Mouse (Mus musculus): ENCODE data around the gene Fgf22. TPM values are rescaled to one million over a fixed set of nuclear protein-coding genes. Genes with fewer than 3 reads are reported as not detected.
"Not testable (repeated sequence)": the region's sequence is repeated elsewhere in the genome, so short reads cannot be mapped to it uniquely, and the experiment has no call there.

The Fgf22 gene
- total and polyA plus RNA-seq, 3 experiments, result 0.44 TPM; not detected in 2

GRCm38 (mm10) chr10:79745898-79746773, 8.7 kb upstream of the Fgf22 start, which contains the start of gene Polrmt:
Gene Polrmt, minus strand, starts transcription at chr10:79746581.
- Histone ChIP-seq H3K4me1 (ENCODE audit: insufficient read depth, low read depth, low read length) (peaks cover 32% of the 10 kb centered on the region), H3K36me3 (replicated peaks) (peaks cover 43% of the 10 kb centered on the region), H3K9me3 (replicated peaks) (no peaks in the 10 kb centered on the region), H3K27me3 (ENCODE audit: insufficient read depth, low read length) (no peaks in the 10 kb centered on the region), H3K4me3 (ENCODE audit: low read depth, low read length) (peak within 1 kb of the TSS; percentile 74)
- ATAC-seq (ENCODE audit: extremely low read depth, insufficient number of reproducible peaks, low FRiP score, poor library complexity, severe bottlenecking) (peak; percentile 96), DNase-seq (ENCODE audit: low spot score) (peak; percentile 95)
- TF ChIP-seq TAL1 (conservative IDR thresholded peaks at IDR 0.05; ENCODE audit: low read depth, low read length) (no peak), POLR2AphosphoS5 (IDR thresholded peaks at IDR 0.05; ENCODE audit: insufficient replicate concordance, low read depth, low read length) (no peak), GATA1 (IDR thresholded peaks at IDR 0.05; ENCODE audit: borderline replicate concordance, low read length) (no peak), CTCF (IDR thresholded peaks at IDR 0.05; ENCODE audit: low read depth, low read length) (no peak), GATA2 (IDR thresholded peaks at IDR 0.05; ENCODE audit: borderline replicate concordance, low read depth, low read length) (no peak)

GRCm38 (mm10) chr10:79746774-79747151, 8.1 kb upstream of the Fgf22 start:
- no peak for DNase-seq (ENCODE audit: low spot score)
- ATAC-seq (ENCODE audit: extremely low read depth, insufficient number of reproducible peaks, low FRiP score, poor library complexity, severe bottlenecking), result no peak
- H3K36me3 ChIP-seq (replicated peaks), result peaks cover 37% of the 10 kb centered on the region
- no peaks in the 10 kb centered on the region for H3K9me3 ChIP-seq (replicated peaks)
- H3K4me3 ChIP-seq (ENCODE audit: low read depth, low read length), result peak overlapping the region; percentile 74; the same call in 1 of the 2 replicates
- no peak for TF ChIP-seq TAL1 (conservative IDR thresholded peaks at IDR 0.05; ENCODE audit: low read depth, low read length)
- TF ChIP-seq GATA1 (IDR thresholded peaks at IDR 0.05; ENCODE audit: borderline replicate concordance, low read length), result no peak
- TF ChIP-seq GATA2 (IDR thresholded peaks at IDR 0.05; ENCODE audit: borderline replicate concordance, low read depth, low read length), result no peak
- no peak for TF ChIP-seq CTCF (IDR thresholded peaks at IDR 0.05; ENCODE audit: low read depth, low read length)
- TF ChIP-seq POLR2AphosphoS5 (IDR thresholded peaks at IDR 0.05; ENCODE audit: insufficient replicate concordance, low read depth, low read length), result no peak
- H3K4me1 ChIP-seq (ENCODE audit: insufficient read depth, low read depth, low read length), result peaks cover 32% of the 10 kb centered on the region
- H3K27me3 ChIP-seq (ENCODE audit: insufficient read depth, low read length), result peaks cover 4% of the 10 kb centered on the region

DNA sequence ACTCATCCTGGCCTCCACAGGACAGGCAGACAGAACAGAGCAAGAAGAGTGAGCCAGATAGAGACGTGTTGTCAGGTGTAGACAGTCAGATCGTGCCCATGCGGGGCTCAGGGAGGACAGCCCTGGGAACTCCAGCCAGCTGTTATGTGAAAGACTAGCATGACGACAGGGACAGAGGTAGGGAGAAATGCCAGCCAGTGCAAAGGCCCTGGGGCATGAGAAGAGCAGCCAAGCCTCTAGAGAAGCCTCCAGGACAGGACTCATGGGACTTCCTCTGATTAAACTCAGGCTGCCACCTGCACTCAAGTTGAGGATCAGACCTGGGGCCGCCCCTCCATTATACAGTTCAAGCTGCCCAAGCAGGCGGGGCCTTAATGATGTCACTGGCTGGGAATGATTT, 6.4 kb upstream of the Fgf22 start:
- H3K27me3 ChIP-seq (ENCODE audit: insufficient read depth, low read length), result peaks cover 7% of the 10 kb centered on the region
- peaks cover 20% of the 10 kb centered on the region for H3K36me3 ChIP-seq (replicated peaks)
- TF ChIP-seq POLR2AphosphoS5 (IDR thresholded peaks at IDR 0.05; ENCODE audit: insufficient replicate concordance, low read depth, low read length) (no peak), GATA2 (IDR thresholded peaks at IDR 0.05; ENCODE audit: borderline replicate concordance, low read depth, low read length) (no peak), CTCF (IDR thresholded peaks at IDR 0.05; ENCODE audit: low read depth, low read length) (no peak), GATA1 (IDR thresholded peaks at IDR 0.05; ENCODE audit: borderline replicate concordance, low read length) (no peak), TAL1 (conservative IDR thresholded peaks at IDR 0.05; ENCODE audit: low read depth, low read length) (no peak)
- no peak overlapping the region for H3K4me3 ChIP-seq (ENCODE audit: low read depth, low read length)
- DNase-seq (ENCODE audit: low spot score) (no peak), ATAC-seq (ENCODE audit: extremely low read depth, insufficient number of reproducible peaks, low FRiP score, poor library complexity, severe bottlenecking) (no peak)
- H3K4me1 ChIP-seq (ENCODE audit: insufficient read depth, low read depth, low read length), result peaks cover 32% of the 10 kb centered on the region
- H3K9me3 ChIP-seq (replicated peaks), result no peaks in the 10 kb centered on the region

DNA sequence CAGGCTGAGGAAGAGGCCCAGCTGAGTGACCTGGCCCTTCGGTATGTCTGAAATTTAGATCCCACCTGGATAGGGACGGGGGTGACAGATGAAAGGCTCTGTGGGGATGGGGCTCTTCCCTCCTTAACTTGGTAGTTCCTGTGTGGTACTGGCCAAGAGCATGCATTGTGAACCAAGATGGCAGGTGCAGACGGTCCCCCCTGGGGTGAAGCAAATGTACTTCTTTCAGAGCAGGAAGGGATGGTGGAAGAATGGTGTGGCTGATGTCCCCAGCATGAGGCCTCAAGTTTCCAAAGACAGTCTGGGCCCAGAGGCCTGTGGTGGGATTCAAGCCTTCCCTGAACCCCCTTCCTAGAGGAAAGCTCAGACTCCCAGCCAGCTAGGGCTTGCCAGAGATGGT, 978 bp downstream of the Fgf22 start:
- Histone ChIP-seq H3K9me3 (replicated peaks) (0 out of 2 replicates have a peak, but pooled peaks cover 3% of the 10 kb centered on the region), H3K27me3 (ENCODE audit: insufficient read depth, low read length) (peaks cover 11% of the 10 kb centered on the region), H3K36me3 (replicated peaks) (peaks cover 57% of the 10 kb centered on the region), H3K4me3 (ENCODE audit: low read depth, low read length) (no peak overlapping the region), H3K4me1 (ENCODE audit: insufficient read depth, low read depth, low read length) (peaks cover 15% of the 10 kb centered on the region)
- ATAC-seq (ENCODE audit: extremely low read depth, insufficient number of reproducible peaks, low FRiP score, poor library complexity, severe bottlenecking), result no peak
- TF ChIP-seq TAL1 (conservative IDR thresholded peaks at IDR 0.05; ENCODE audit: low read depth, low read length) (no peak), CTCF (IDR thresholded peaks at IDR 0.05; ENCODE audit: low read depth, low read length) (no peak), POLR2AphosphoS5 (IDR thresholded peaks at IDR 0.05; ENCODE audit: insufficient replicate concordance, low read depth, low read length) (no peak), GATA2 (IDR thresholded peaks at IDR 0.05; ENCODE audit: borderline replicate concordance, low read depth, low read length) (no peak), GATA1 (IDR thresholded peaks at IDR 0.05; ENCODE audit: borderline replicate concordance, low read length) (no peak)
- DNase-seq (ENCODE audit: low spot score), result no peak

GRCm38 (mm10) chr10:79756660-79757059, 1.8 kb downstream of the Fgf22 start:
- no peak overlapping the region for H3K4me3 ChIP-seq (ENCODE audit: low read depth, low read length)

DNA sequence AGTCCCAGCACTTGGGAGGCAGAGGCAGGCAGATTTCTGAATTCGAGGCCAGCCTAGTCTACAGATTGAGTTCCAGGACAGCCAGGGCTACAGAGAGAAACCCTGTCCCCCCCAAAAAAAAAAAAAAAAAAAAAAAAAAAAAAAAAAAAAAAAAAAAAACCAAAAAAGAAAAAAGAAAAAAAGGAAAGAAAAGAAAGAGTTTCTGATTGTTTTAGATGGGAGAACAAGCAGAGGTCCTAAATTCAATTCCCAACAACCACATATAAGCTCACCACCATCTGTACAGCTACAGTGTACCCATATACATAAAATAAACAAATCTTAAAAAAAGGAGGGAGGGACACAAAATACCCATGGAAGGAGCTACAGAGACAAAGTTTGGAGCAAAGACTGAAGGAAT, 4.8 kb downstream of the Fgf22 start:
- not testable (repeated sequence) for ATAC-seq (ENCODE audit: extremely low read depth, insufficient number of reproducible peaks, low FRiP score, poor library complexity, severe bottlenecking); H3K27me3 ChIP-seq (ENCODE audit: insufficient read depth, low read length); H3K9me3 ChIP-seq (replicated peaks); H3K4me3 ChIP-seq (ENCODE audit: low read depth, low read length); DNase-seq (ENCODE audit: low spot score)
- Histone ChIP-seq H3K36me3 (replicated peaks) (peaks cover 96% of the 10 kb centered on the region), H3K4me1 (ENCODE audit: insufficient read depth, low read depth, low read length) (peaks cover 36% of the 10 kb centered on the region)

More at GRCm38 (mm10) chr10:79756660-79757059, 1.8 kb downstream of the Fgf22 start:
- Histone ChIP-seq H3K36me3 (replicated peaks) (peaks cover 66% of the 10 kb centered on the region), H3K9me3 (replicated peaks) (0 out of 2 replicates have a peak, but pooled peaks cover 3% of the 10 kb centered on the region), H3K4me1 (ENCODE audit: insufficient read depth, low read depth, low read length) (peaks cover 15% of the 10 kb centered on the region), H3K27me3 (ENCODE audit: insufficient read depth, low read length) (peaks cover 8% of the 10 kb centered on the region)
- ATAC-seq (ENCODE audit: extremely low read depth, insufficient number of reproducible peaks, low FRiP score, poor library complexity, severe bottlenecking), result no peak
- no peak for DNase-seq (ENCODE audit: low spot score)
- TF ChIP-seq POLR2AphosphoS5 (IDR thresholded peaks at IDR 0.05; ENCODE audit: insufficient replicate concordance, low read depth, low read length) (no peak), GATA2 (IDR thresholded peaks at IDR 0.05; ENCODE audit: borderline replicate concordance, low read depth, low read length) (no peak), TAL1 (conservative IDR thresholded peaks at IDR 0.05; ENCODE audit: low read depth, low read length) (no peak), GATA1 (IDR thresholded peaks at IDR 0.05; ENCODE audit: borderline replicate concordance, low read length) (no peak), CTCF (IDR thresholded peaks at IDR 0.05; ENCODE audit: low read depth, low read length) (no peak)
